Mouse (Mus musculus) midbrain, embryonic 12.5 days (tissue): ENCODE measurements around the gene Ccdc155. TPM values are rescaled to one million over a fixed set of nuclear protein-coding genes. Genes with fewer than 3 reads are reported as not detected.

ENCODE experiments used
- ATAC-seq: fragments of 200-750 bp; cut with Nextera tagmentation; 2 replicates; pipeline ENCODE4 v1.8.0; 2017; ENCODE audit warnings: low read depth, moderate TSS enrichment, moderate library complexity; ENCODE audit not compliant: low FRiP score
- H3K27ac ChIP-seq: fragments of 300-500 bp; sonication (generic); replicated peaks from 2 replicates; pipeline ENCODE4 v1.5.1; 2016; ENCODE audit warnings: mild to moderate bottlenecking
- H3K27me3 ChIP-seq: fragments of 300-500 bp; sonication (generic); 2 replicates; pipeline ENCODE4 v1.6.1; 2016; ENCODE audit warnings: mild to moderate bottlenecking
- H3K36me3 ChIP-seq: fragments of 300-500 bp; sonication (generic); 2 replicates; pipeline ENCODE4 v1.6.1; 2016
- H3K4me1 ChIP-seq: fragments of 300-500 bp; sonication (generic); 2 replicates; pipeline ENCODE4 v1.6.1; 2016
- H3K4me2 ChIP-seq: fragments of 300-500 bp; sonication (generic); replicated peaks from 2 replicates; pipeline ENCODE4 v1.6.1; 2016; ENCODE audit warnings: mild to moderate bottlenecking, moderate library complexity
- H3K4me3 ChIP-seq: fragments of 300-500 bp; sonication (generic); 2 replicates; pipeline ENCODE4 v1.5.1; 2016; ENCODE audit warnings: mild to moderate bottlenecking
- H3K9ac ChIP-seq: fragments of 300-500 bp; sonication (generic); replicated peaks from 2 replicates; pipeline ENCODE4 v1.6.1; 2016; ENCODE audit warnings: mild to moderate bottlenecking, moderate library complexity
- H3K9me3 ChIP-seq: fragments of 300-500 bp; sonication (generic); 2 replicates; pipeline ENCODE4 v1.6.1; 2016; ENCODE audit warnings: mild to moderate bottlenecking
- WGBS: fragments of 180-500 bp; shearing (Covaris S2); methylation state at CpG from one replicate; pipeline ENCODE4 v1.1.7; 2016; 5-methylcytosine and 5-hydroxymethylcytosine counted together
- polyA plus RNA-seq: library from polyadenylated mRNA; unstranded; fragments of >200 nt; fragmentation: Nextera tagmentation; extraction: Ambion mirVana; gene quantifications from 2 replicates; pipeline ENCODE4 v1.2.1, GENCODE M21; 2016

The Ccdc155 gene
- 0.63 and 0.75 TPM in 2 replicates for polyA plus RNA-seq

GRCm38 (mm10) chr7:45204380-45205143, at the start of gene Ccdc155:
TSS of gene Ccdc155 (minus strand) at chr7:45204892.
- Histone ChIP-seq H3K4me3 (peak within 1 kb of the TSS; percentile 47), H3K9me3 (no peaks in the 10 kb centered on the region), H3K27ac (peak within 1 kb of the TSS; percentile 72; the same call in 1 of the 2 replicates), H3K27me3 (peaks cover 36% of the 10 kb centered on the region), H3K4me2 (peak within 1 kb of the TSS; percentile 52), H3K4me1 (peaks cover 3% of the 10 kb centered on the region; the same call in 1 of the 2 replicates), H3K36me3 (no peaks in the 10 kb centered on the region), H3K9ac (peak within 1 kb of the TSS; percentile 54)
- ATAC-seq, result peak; percentile 95
- 9% methylated on average over 44 of the region's 44 CpGs for WGBS

- ATAC-seq, result no peak
- H3K9me3 ChIP-seq, result no peaks in the 10 kb centered on the region
- H3K4me2 ChIP-seq, result no peak overlapping the region
- H3K27ac ChIP-seq, result no peak overlapping the region
- no peaks in the 10 kb centered on the region for H3K36me3 ChIP-seq
- H3K4me1 ChIP-seq, result no peaks in the 10 kb centered on the region
- WGBS, result 94% methylated on average over 8 of the region's 8 CpGs
- H3K27me3 ChIP-seq, result no peaks in the 10 kb centered on the region; the same call in 1 of the 2 replicates
- no peak overlapping the region for H3K9ac ChIP-seq
- H3K4me3 ChIP-seq, result no peak overlapping the region
These were observed 49.1 kb upstream of the Ccdc155 start for GRCm38 (mm10) chr7:45253806-45254205.

GRCm38 (mm10) chr7:45247666-45248065, 43.0 kb upstream of the Ccdc155 start:
- Histone ChIP-seq H3K27me3 (0 out of 2 replicates have a peak, but pooled peaks cover 5% of the 10 kb centered on the region), H3K27ac (no peak overlapping the region), H3K4me2 (no peak overlapping the region), H3K4me3 (no peak overlapping the region), H3K4me1 (no peaks in the 10 kb centered on the region), H3K36me3 (no peaks in the 10 kb centered on the region), H3K9me3 (no peaks in the 10 kb centered on the region), H3K9ac (no peak overlapping the region)
- ATAC-seq, result no peak
- 48% methylated on average over 3 of the region's 3 CpGs for WGBS

GRCm38 (mm10) chr7:45241389-45241749, 36.7 kb upstream of the Ccdc155 start:
- no peak overlapping the region for H3K9ac ChIP-seq
- ATAC-seq, result no peak
- peaks cover 60% of the 10 kb centered on the region for H3K27me3 ChIP-seq
- H3K36me3 ChIP-seq, result no peaks in the 10 kb centered on the region
- H3K4me1 ChIP-seq, result peaks cover 13% of the 10 kb centered on the region
- H3K4me2 ChIP-seq, result peak overlapping the region; percentile 54
- 81% methylated on average over 6 of the region's 6 CpGs for WGBS
- no peak overlapping the region for H3K27ac ChIP-seq
- H3K9me3 ChIP-seq, result no peaks in the 10 kb centered on the region
- peak overlapping the region; percentile 35; the same call in 1 of the 2 replicates for H3K4me3 ChIP-seq

- Histone ChIP-seq H3K36me3 (no peaks in the 10 kb centered on the region), H3K4me3 (peak within 1 kb of the TSS; percentile 35), H3K9ac (no peak within 1 kb of the TSS; the same call in 1 of the 2 replicates), H3K9me3 (no peaks in the 10 kb centered on the region), H3K27ac (no peak within 1 kb of the TSS), H3K27me3 (peaks cover 62% of the 10 kb centered on the region), H3K4me1 (peaks cover 14% of the 10 kb centered on the region), H3K4me2 (peak within 1 kb of the TSS; percentile 54)
- WGBS, result 9% methylated on average over 52 of the region's 53 CpGs
- ATAC-seq, result peak; percentile 38; the same call in 1 of the 2 replicates
These were observed 36.1 kb upstream of the Ccdc155 start, which contains the start of gene Slc6a16 for GRCm38 (mm10) chr7:45240633-45241388. TSS of gene Slc6a16 (plus strand) at chr7:45241085.

GRCm38 (mm10) chr7:45240109-45240508, 35.4 kb upstream of the Ccdc155 start:
- Histone ChIP-seq H3K4me1 (peaks cover 21% of the 10 kb centered on the region), H3K27ac (no peak overlapping the region), H3K9ac (no peak overlapping the region), H3K4me2 (no peak overlapping the region), H3K9me3 (no peaks in the 10 kb centered on the region), H3K27me3 (peaks cover 62% of the 10 kb centered on the region), H3K4me3 (no peak overlapping the region), H3K36me3 (no peaks in the 10 kb centered on the region)
- no peak for ATAC-seq
- 72% methylated on average over 7 of the region's 7 CpGs for WGBS

GRCm38 (mm10) chr7:45238723-45239496, 34.2 kb upstream of the Ccdc155 start, which contains the start of gene Cd37:
TSS of gene Cd37 (minus strand) at chr7:45239115.
- Histone ChIP-seq H3K4me2 (no peak within 1 kb of the TSS), H3K36me3 (no peaks in the 10 kb centered on the region), H3K27ac (no peak within 1 kb of the TSS), H3K27me3 (peaks cover 67% of the 10 kb centered on the region), H3K9ac (no peak within 1 kb of the TSS), H3K9me3 (no peaks in the 10 kb centered on the region), H3K4me3 (no peak within 1 kb of the TSS), H3K4me1 (peaks cover 32% of the 10 kb centered on the region)
- ATAC-seq, result no peak
- 44% methylated on average over 20 of the region's 20 CpGs for WGBS

GRCm38 (mm10) chr7:45237747-45238699, 33.3 kb upstream of the Ccdc155 start:
- H3K9me3 ChIP-seq, result no peaks in the 10 kb centered on the region
- 76% methylated on average over 17 of the region's 17 CpGs for WGBS
- no peak overlapping the region for H3K27ac ChIP-seq
- H3K9ac ChIP-seq, result no peak overlapping the region
- no peak overlapping the region for H3K4me3 ChIP-seq
- H3K4me2 ChIP-seq, result no peak overlapping the region
- peaks cover 69% of the 10 kb centered on the region for H3K27me3 ChIP-seq
- H3K4me1 ChIP-seq, result peaks cover 40% of the 10 kb centered on the region
- peaks cover 1% of the 10 kb centered on the region for H3K36me3 ChIP-seq
- ATAC-seq, result no peak

GRCm38 (mm10) chr7:45235656-45236180, 31.0 kb upstream of the Ccdc155 start:
- H3K4me2 ChIP-seq, result peak overlapping the region; percentile 36
- H3K4me1 ChIP-seq, result peaks cover 39% of the 10 kb centered on the region
- no peaks in the 10 kb centered on the region for H3K9me3 ChIP-seq
- peak overlapping the region; percentile 8; the same call in 1 of the 2 replicates for H3K4me3 ChIP-seq
- ATAC-seq, result no peak
- H3K27me3 ChIP-seq, result peaks cover 53% of the 10 kb centered on the region
- H3K27ac ChIP-seq, result peak overlapping the region; percentile 71
- H3K9ac ChIP-seq, result peak overlapping the region; percentile 41; the same call in 1 of the 2 replicates
- peaks cover 23% of the 10 kb centered on the region for H3K36me3 ChIP-seq
- WGBS, result 30% methylated on average over 17 of the region's 17 CpGs

GRCm38 (mm10) chr7:45234922-45235571, 30.4 kb upstream of the Ccdc155 start:
- Histone ChIP-seq H3K4me3 (peak overlapping the region; percentile 8; the same call in 1 of the 2 replicates), H3K4me1 (peaks cover 32% of the 10 kb centered on the region), H3K27me3 (peaks cover 46% of the 10 kb centered on the region), H3K9me3 (no peaks in the 10 kb centered on the region), H3K36me3 (peaks cover 23% of the 10 kb centered on the region), H3K27ac (peak overlapping the region; percentile 71), H3K4me2 (peak overlapping the region; percentile 36), H3K9ac (0 out of 2 replicates have a peak overlapping the region, but pooled peaks have one; percentile 41)
- peak; percentile 82 for ATAC-seq
- WGBS, result 5% methylated on average over 21 of the region's 21 CpGs
